Mouse (Mus musculus) limb, embryonic 13.5 days (tissue): ENCODE measurements around the gene Chrna10. TPM values are rescaled to one million over a fixed set of nuclear protein-coding genes. Genes with fewer than 3 reads are reported as not detected.

Experiments used
- ATAC-seq: fragments of 200-750 bp; cut with Nextera tagmentation; 2 replicates; pipeline ENCODE4 v1.8.0; 2017; ENCODE audit warnings: low read depth, moderate number of reproducible peaks, moderate TSS enrichment; ENCODE audit not compliant: low FRiP score
- H3K27ac ChIP-seq: fragments of 300-500 bp; sonication (generic); 2 replicates; pipeline ENCODE4 v1.5.1; 2015; ENCODE audit warnings: inconsistent platforms, mild to moderate bottlenecking, moderate library complexity
- H3K27me3 ChIP-seq: fragments of 300-500 bp; sonication (generic); 2 replicates; pipeline ENCODE4 v1.6.1; 2015; ENCODE audit warnings: mild to moderate bottlenecking, inconsistent platforms
- H3K36me3 ChIP-seq: fragments of 300-500 bp; sonication (generic); 2 replicates; pipeline ENCODE4 v1.6.1; 2015; ENCODE audit warnings: inconsistent platforms, mild to moderate bottlenecking, moderate library complexity
- H3K4me1 ChIP-seq: fragments of 300-500 bp; sonication (generic); 2 replicates; pipeline ENCODE4 v1.6.1; 2015; ENCODE audit warnings: inconsistent platforms
- H3K4me2 ChIP-seq: fragments of 300-500 bp; sonication (generic); replicated peaks from 2 replicates; pipeline ENCODE4 v1.6.1; 2015; ENCODE audit warnings: inconsistent platforms, mild to moderate bottlenecking, moderate library complexity
- H3K4me3 ChIP-seq: fragments of 300-500 bp; sonication (generic); 2 replicates; pipeline ENCODE4 v1.5.1; 2015; ENCODE audit warnings: moderate library complexity, mild to moderate bottlenecking, inconsistent platforms
- H3K9ac ChIP-seq: fragments of 300-500 bp; sonication (generic); 2 replicates; pipeline ENCODE4 v1.6.1; 2015; ENCODE audit warnings: mild to moderate bottlenecking, inconsistent platforms
- H3K9me3 ChIP-seq: fragments of 300-500 bp; sonication (generic); 2 replicates; pipeline ENCODE4 v1.6.1; 2016; ENCODE audit warnings: inconsistent platforms
- WGBS: fragments of 180-500 bp; shearing (Covaris S2); methylation state at CpG from one replicate; pipeline ENCODE4 v1.1.7; 2015; 5-methylcytosine and 5-hydroxymethylcytosine counted together
- polyA plus RNA-seq: library from polyadenylated mRNA; unstranded; fragments of >200 nt; fragmentation: Nextera tagmentation; extraction: Ambion mirVana; gene quantifications from 2 replicates; pipeline ENCODE4 v1.2.1, GENCODE M21; 2015

The Chrna10 gene
- polyA plus RNA-seq, 1 experiment from 2014 or later: not detected

DNA sequence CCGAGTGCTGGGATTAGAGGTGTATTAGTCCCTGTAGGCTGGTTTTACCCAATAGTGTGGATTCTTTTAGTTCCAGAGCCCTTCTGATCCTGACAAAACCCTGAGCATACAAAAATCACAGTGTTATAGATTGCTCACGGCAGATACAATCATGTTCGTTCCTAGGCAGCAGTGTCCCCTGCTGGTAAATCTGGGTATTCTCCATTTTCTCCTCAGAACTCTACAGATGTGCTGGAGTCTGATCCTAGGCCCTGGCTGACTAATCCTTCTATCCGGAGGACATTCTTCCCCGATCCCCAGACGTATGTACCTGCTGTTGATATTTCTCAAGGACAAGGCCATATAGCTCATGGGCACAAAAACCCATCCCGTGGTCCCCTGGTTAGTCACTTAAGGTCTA, 38.1 kb downstream of the Chrna10 start:
- Histone ChIP-seq H3K9me3 (no peaks in the 10 kb centered on the region), H3K4me3 (no peak overlapping the region), H3K4me2 (no peak overlapping the region), H3K36me3 (peaks cover 93% of the 10 kb centered on the region), H3K9ac (no peak overlapping the region), H3K27ac (no peak overlapping the region), H3K27me3 (no peaks in the 10 kb centered on the region), H3K4me1 (no peaks in the 10 kb centered on the region)
- WGBS: 77% methylated on average over 7 of the region's 7 CpGs
- ATAC-seq: no peak

- ATAC-seq: no peak
- no peak overlapping the region for H3K4me2 ChIP-seq
- H3K9ac ChIP-seq: no peak overlapping the region
- no peaks in the 10 kb centered on the region for H3K27me3 ChIP-seq
- H3K4me3 ChIP-seq: no peak overlapping the region
- H3K36me3 ChIP-seq: peaks cover 92% of the 10 kb centered on the region
- no peaks in the 10 kb centered on the region for H3K4me1 ChIP-seq
- H3K27ac ChIP-seq: no peak overlapping the region
- 85% methylated on average over 7 of the region's 7 CpGs for WGBS
- no peaks in the 10 kb centered on the region for H3K9me3 ChIP-seq
These were observed 39.8 kb downstream of the Chrna10 start for GRCm38 (mm10) chr7:102076714-102077296.

GRCm38 (mm10) chr7:102066363-102066762, 50.3 kb downstream of the Chrna10 start:
- Histone ChIP-seq H3K9ac (peak overlapping the region; percentile 71), H3K27me3 (no peaks in the 10 kb centered on the region), H3K4me3 (peak overlapping the region; percentile 60), H3K27ac (no peak overlapping the region), H3K4me1 (peaks cover 22% of the 10 kb centered on the region), H3K4me2 (peak overlapping the region; percentile 74), H3K9me3 (no peaks in the 10 kb centered on the region), H3K36me3 (peaks cover 19% of the 10 kb centered on the region)
- ATAC-seq: no peak
- WGBS: 76% methylated on average over 6 of the region's 6 CpGs

- peak; percentile 99 for ATAC-seq
- H3K4me1 ChIP-seq: peaks cover 22% of the 10 kb centered on the region
- under 1% methylated on average over 56 of the region's 56 CpGs for WGBS
These were observed 51.4 kb downstream of the Chrna10 start, which contains the start of the genes Rnf121, Xndc1 and Xntrpc for GRCm38 (mm10) chr7:102065046-102065891. Rnf121 (minus strand) TSS chr7:102065469. Xndc1 (plus strand) TSS chr7:102065511. Xntrpc (plus strand) TSS chr7:102065713.

DNA sequence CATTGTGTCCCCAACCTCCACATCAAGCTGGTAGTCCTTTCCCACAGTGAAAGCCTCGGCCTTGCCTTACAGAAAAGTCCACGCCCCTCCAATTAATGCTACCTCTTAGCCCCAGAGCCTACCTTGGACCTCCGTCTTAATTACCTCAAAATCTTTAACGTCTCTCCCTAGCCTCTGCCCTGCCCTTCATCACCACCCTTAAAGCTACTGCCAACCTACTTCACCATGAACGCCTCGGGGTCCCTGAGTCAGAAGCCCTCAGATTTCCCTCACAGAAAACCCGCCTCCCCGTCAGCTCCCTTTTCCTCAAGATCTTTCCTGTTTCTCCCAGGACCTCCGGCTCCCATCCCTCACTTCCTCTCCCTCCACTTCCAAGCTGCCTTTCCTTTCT, 52.0 kb downstream of the Chrna10 start:
- Histone ChIP-seq H3K4me3 (peak overlapping the region; percentile 60), H3K4me2 (peak overlapping the region; percentile 74), H3K27ac (peak overlapping the region; percentile 72; the same call in 1 of the 2 replicates), H3K36me3 (peaks cover 16% of the 10 kb centered on the region), H3K27me3 (no peaks in the 10 kb centered on the region), H3K9me3 (no peaks in the 10 kb centered on the region), H3K9ac (peak overlapping the region; percentile 71), H3K4me1 (peaks cover 22% of the 10 kb centered on the region)
- peak; percentile 15; the same call in 1 of the 2 replicates for ATAC-seq
- under 1% methylated on average over 9 of the region's 9 CpGs for WGBS

More at GRCm38 (mm10) chr7:102065046-102065891, 51.4 kb downstream of the Chrna10 start, which contains the start of the genes Rnf121, Xndc1 and Xntrpc:
- peak within 1 kb of the TSS; percentile 74 for H3K4me2 ChIP-seq
- H3K27ac ChIP-seq: peak within 1 kb of the TSS; percentile 72
- H3K9ac ChIP-seq: peak within 1 kb of the TSS; percentile 71
- H3K27me3 ChIP-seq: no peaks in the 10 kb centered on the region
- H3K9me3 ChIP-seq: no peaks in the 10 kb centered on the region
- peak within 1 kb of the TSS; percentile 60 for H3K4me3 ChIP-seq
- H3K36me3 ChIP-seq: peaks cover 15% of the 10 kb centered on the region

GRCm38 (mm10) chr7:102063891-102064290, 52.7 kb downstream of the Chrna10 start:
- 88% methylated on average over 9 of the region's 9 CpGs for WGBS
- H3K4me3 ChIP-seq: peak overlapping the region; percentile 60
- peak overlapping the region; percentile 71; the same call in 1 of the 2 replicates for H3K9ac ChIP-seq
- peaks cover 22% of the 10 kb centered on the region for H3K4me1 ChIP-seq
- H3K27me3 ChIP-seq: no peaks in the 10 kb centered on the region
- no peaks in the 10 kb centered on the region for H3K9me3 ChIP-seq
- peak overlapping the region; percentile 74 for H3K4me2 ChIP-seq
- H3K36me3 ChIP-seq: peaks cover 23% of the 10 kb centered on the region
- H3K27ac ChIP-seq: no peak overlapping the region
- ATAC-seq: no peak

DNA sequence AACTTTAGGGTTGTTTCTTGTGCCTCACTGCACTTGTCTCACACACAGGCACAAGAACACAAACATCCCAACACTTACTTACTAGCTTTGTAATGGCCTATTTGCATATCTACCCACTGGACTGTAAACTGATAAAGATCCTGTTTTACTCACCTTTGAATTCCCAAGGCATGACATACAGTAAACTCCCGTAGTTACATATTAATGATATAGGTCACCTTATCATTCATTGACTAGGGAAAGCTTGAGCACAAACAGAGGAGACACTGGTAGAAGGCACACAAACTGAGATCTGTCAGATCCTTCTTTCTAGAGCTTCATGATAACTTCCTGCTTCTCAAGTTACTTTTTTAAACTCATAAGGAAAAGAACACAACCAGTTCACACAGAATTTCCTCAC, 54.4 kb downstream of the Chrna10 start:
- H3K4me1 ChIP-seq: peaks cover 22% of the 10 kb centered on the region
- no peak overlapping the region for H3K4me2 ChIP-seq
- H3K27ac ChIP-seq: no peak overlapping the region
- peaks cover 25% of the 10 kb centered on the region for H3K36me3 ChIP-seq
- ATAC-seq: no peak
- 98% methylated on average over 1 of the region's 1 CpGs for WGBS
- H3K27me3 ChIP-seq: no peaks in the 10 kb centered on the region
- H3K4me3 ChIP-seq: no peak overlapping the region
- no peak overlapping the region for H3K9ac ChIP-seq
- no peaks in the 10 kb centered on the region for H3K9me3 ChIP-seq

DNA sequence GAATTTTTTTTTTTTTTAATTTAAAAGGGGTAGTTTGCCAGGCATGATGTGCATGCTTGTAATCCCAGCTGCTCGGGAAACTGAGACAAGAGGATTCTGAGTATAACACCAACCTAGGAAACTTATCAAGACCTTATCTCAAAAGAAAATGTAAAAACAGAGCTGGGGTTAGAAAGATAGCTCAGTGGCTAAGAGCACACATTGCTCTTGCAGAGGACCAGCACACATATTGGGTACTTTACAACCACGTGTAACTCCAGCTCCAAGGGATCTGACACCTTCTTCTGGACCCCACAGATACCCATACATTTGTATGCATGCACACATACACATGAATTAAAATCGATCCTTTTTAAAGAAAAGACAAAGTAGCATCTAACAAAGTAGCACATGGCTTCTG, 55.3 kb downstream of the Chrna10 start:
- WGBS: 90% methylated on average over 3 of the region's 3 CpGs
- no peak for ATAC-seq
- no peak overlapping the region for H3K9ac ChIP-seq

More for the DNA sequence above, 55.3 kb downstream of the Chrna10 start:
- H3K36me3 ChIP-seq: peaks cover 31% of the 10 kb centered on the region
- no peak overlapping the region for H3K4me3 ChIP-seq
- H3K4me1 ChIP-seq: peaks cover 18% of the 10 kb centered on the region
- H3K27me3 ChIP-seq: no peaks in the 10 kb centered on the region
- no peak overlapping the region for H3K27ac ChIP-seq
- H3K4me2 ChIP-seq: no peak overlapping the region
- no peaks in the 10 kb centered on the region for H3K9me3 ChIP-seq

Other genes starting within 250 kb of the Chrna10 start
- gene Folr1, start 246.0 kb downstream of the Chrna10 start, polyA plus RNA-seq: 0.52 and 0.64 TPM in 2 replicates
- gene Lamtor1, start 210.9 kb downstream of the Chrna10 start, polyA plus RNA-seq: 160 and 162 TPM in 2 replicates
- 0.29 and 0.68 TPM in 2 replicates for gene Tomt, start 210.5 kb downstream of the Chrna10 start, polyA plus RNA-seq
- gene Lrrc51, start 182.9 kb downstream of the Chrna10 start, polyA plus RNA-seq: 8.2 and 13.4 TPM in 2 replicates
- 85.7 and 96.2 TPM in 2 replicates for gene Numa1, start 182.7 kb downstream of the Chrna10 start, polyA plus RNA-seq
- gene Il18bp, start 98.1 kb downstream of the Chrna10 start, polyA plus RNA-seq: 3.6 and 3.9 TPM in 2 replicates
- gene Rnf121, start 51.4 kb downstream of the Chrna10 start, polyA plus RNA-seq: 34.1 and 34.4 TPM in 2 replicates
- 44.1 and 45.1 TPM in 2 replicates for gene Xndc1, start 51.3 kb downstream of the Chrna10 start, polyA plus RNA-seq
- gene Xntrpc, start 51.1 kb downstream of the Chrna10 start, polyA plus RNA-seq: 2.3 TPM in 2 replicates
- not detected in 2 replicates for gene Trpc2, start 33.7 kb downstream of the Chrna10 start, polyA plus RNA-seq
- 16.8 and 16.9 TPM in 2 replicates for gene Art1, start 15.1 kb downstream of the Chrna10 start, polyA plus RNA-seq
- 4.4 and 4.7 TPM in 2 replicates for gene Art5, start 7.3 kb downstream of the Chrna10 start, polyA plus RNA-seq
- 38.2 and 42.9 TPM in 2 replicates for gene Nup98, start 93.3 kb upstream of the Chrna10 start, polyA plus RNA-seq
- gene Pgap2, start 93.4 kb upstream of the Chrna10 start, polyA plus RNA-seq: 82.3 and 88.6 TPM in 2 replicates
- gene Rhog, start 139.2 kb upstream of the Chrna10 start, polyA plus RNA-seq: 56.7 and 57.8 TPM in 2 replicates
- 23.7 and 25.2 TPM in 2 replicates for gene Stim1, start 151.0 kb upstream of the Chrna10 start, polyA plus RNA-seq